Mouse (Mus musculus) lung, adult 2 months (tissue): ENCODE results near the gene Ccdc40.

Source experiments
- CTCF ChIP-seq: fragments of 200-500 bp; IDR thresholded peaks from 2 replicates; pipeline ENCODE4 v1.5.1; 2011; ENCODE audit warnings: mild to moderate bottlenecking, low read length, control low read depth; ENCODE audit not compliant: insufficient read depth
- POLR2A ChIP-seq: fragments of 200-500 bp; IDR thresholded peaks from 2 replicates; pipeline ENCODE4 v1.6.1; 2011; ENCODE audit warnings: low read depth, mild to moderate bottlenecking, control low read depth, low read length, borderline replicate concordance; ENCODE audit errors: extremely low read depth

GRCm38 (mm10) chr11:119250998-119251397, 22.6 kb downstream of the Ccdc40 start:
- TF ChIP-seq CTCF (no peak), POLR2A (no peak)
